Mouse (Mus musculus) Patski (cell line): ENCODE measurements around the gene Card14. TPM values are rescaled to one million over a fixed set of nuclear protein-coding genes. Genes with fewer than 3 reads are reported as not detected.

Source experiments
- ATAC-seq: fragments of 100-300 bp; one replicate; pipeline ENCODE4 v1.8.0; 2021
- CTCF ChIA-PET: fragments of 350-600 bp; sonication (Branson Sonifier 250); formaldehyde crosslinking; loops from one replicate; lab custom pipeline; 2022; ENCODE audit warnings: inconsistent platforms; lab: Charles Lee
- POLR2A ChIA-PET: fragments of 350-600 bp; sonication (Branson Sonifier 250); formaldehyde crosslinking; loops from one replicate; lab custom pipeline; 2022; ENCODE audit warnings: antibody characterized with exemption, inconsistent platforms; lab: Charles Lee
- DNase-seq: peaks from one replicate; pipeline ENCODE4 v3.0.0-alpha.2; 2011; ENCODE audit warnings: low read depth, low spot score
- H3K27me3 ChIP-seq: fragments of 371-371 bp; one replicate; pipeline ENCODE4 v1.5.1; 2021
- CTCF ChIP-seq: fragments of 100-300 bp; IDR thresholded peaks from one replicate; pipeline ENCODE4 v1.5.1; 2021
- in situ Hi-C: fragments of 300-500 bp; cut with MboI; formaldehyde crosslinking; loops from 3 replicates; pipeline ENCODE4 v1.11.1; 2018; ENCODE audit warnings: low pct_unique_long_range_greater_than_20kb, mixed read lengths
- polyA plus RNA-seq: library from polyadenylated mRNA; unstranded; gene quantifications from one replicate; pipeline ENCODE4 v1.2.3, GENCODE M21; 2021

Card14 gene
- polyA plus RNA-seq, 1 experiment from 2014 or later: 0.26 TPM

- no peak for ATAC-seq
- no peak for DNase-seq
- H3K27me3 ChIP-seq: peaks cover 14% of the 10 kb centered on the region
- POLR2A ChIA-PET: no interaction called here
- CTCF ChIA-PET: interaction anchor here (0.6 kb wide), 1 partner anchor 63 kb away, joined by 3 read pairs; no protein-coding TSS in a partner anchor
- no peak for TF ChIP-seq CTCF
- in situ Hi-C loops: no loop called here
Observed at GRCm38 (mm10) chr11:119325068-119325467, 17.5 kb downstream of the Card14 start.

DNA sequence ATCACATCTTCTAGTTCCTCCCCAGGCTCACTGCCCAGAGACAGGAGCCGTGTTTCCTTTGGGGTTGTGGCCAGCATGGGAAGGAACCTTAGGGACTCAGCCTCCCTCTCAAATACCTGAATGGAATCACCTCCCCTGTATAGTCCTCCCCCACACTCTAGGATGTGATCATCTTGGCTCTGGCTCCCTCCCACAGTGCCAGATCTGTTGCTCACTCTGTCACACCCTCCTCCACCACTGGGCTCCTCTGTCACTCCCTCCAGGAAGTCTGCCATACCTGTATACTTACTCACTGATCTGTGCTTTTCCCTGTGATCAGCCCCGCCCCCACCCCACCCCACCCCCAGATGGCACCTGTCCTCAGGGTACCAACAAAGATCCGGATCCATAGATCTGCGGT, 23.0 kb downstream of the Card14 start:
- no peaks in the 10 kb centered on the region for H3K27me3 ChIP-seq
- POLR2A ChIA-PET: no interaction called here
- no peak for TF ChIP-seq CTCF
- CTCF ChIA-PET: no interaction called here
- in situ Hi-C loops: no loop called here
- DNase-seq (no peak), ATAC-seq (no peak)

DNA sequence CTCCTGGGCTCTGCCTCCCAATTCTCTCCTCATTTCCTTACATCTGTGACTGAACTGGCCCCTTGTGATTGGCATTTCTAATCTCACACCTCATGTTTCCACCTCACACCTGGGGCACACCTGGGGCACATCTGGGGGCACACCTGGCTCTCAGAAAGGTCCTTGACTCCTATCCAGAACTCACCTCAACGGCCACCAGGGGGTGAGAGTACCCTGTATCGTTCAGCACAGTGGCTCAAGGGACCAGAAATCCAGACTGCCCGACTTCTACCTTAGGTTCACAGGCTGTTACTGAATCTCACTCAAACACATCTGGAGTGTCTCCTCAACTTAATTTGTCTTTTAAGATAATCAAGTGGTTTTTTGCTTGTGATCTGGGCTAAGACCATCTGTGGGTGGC, 24.4 kb downstream of the Card14 start:
- no peaks in the 10 kb centered on the region for H3K27me3 ChIP-seq
- in situ Hi-C loops: no loop called here
- ATAC-seq (no peak), DNase-seq (no peak)
- no peak for TF ChIP-seq CTCF
- CTCF ChIA-PET: no interaction called here
- POLR2A ChIA-PET: no interaction called here

DNA sequence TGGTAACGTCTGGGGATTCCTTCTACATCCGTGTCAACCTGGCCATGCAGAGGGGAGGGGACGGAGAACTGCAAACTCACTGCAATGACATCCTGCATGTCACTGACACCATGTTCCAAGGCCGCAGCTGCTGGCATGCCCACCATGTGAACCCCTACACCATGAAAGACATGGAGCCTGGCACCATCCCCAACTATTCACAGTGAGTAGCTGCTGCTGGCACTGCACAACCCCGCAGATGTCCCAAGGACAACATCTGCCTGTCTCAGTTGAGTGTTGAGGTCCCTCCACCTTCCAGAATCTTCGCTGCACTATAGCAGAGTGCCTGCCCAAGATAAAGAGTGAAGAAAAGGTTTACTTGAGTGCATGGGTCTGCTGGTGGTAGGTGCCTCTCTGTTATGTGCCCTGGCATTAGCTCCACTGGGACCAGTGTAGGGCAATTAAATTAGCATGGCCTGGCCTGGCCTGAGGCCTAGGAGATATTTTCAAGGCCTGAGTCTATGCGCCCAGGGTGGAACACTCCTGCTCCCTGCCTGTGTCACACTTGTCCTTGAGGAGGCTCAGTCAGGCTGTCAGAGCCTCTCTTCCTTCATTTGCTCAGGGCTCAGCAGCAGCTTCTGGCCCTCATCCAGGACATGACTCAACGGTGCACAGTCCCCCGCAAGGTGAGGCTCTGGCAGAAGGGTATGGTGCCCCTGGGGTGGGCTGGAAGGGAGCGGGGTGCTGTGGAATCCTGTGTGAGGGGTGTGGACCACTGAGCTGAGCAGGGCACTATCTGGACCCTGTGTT, 30.9 kb downstream of the Card14 start:
- no peak for ATAC-seq
- no peaks in the 10 kb centered on the region for H3K27me3 ChIP-seq
- ChIA-PET CTCF (interaction anchor here (0.7 kb wide), 1 partner anchor 52 kb away, joined by 3 read pairs; no protein-coding TSS in a partner anchor), POLR2A (no interaction called here)
- in situ Hi-C loops: no loop called here
- TF ChIP-seq CTCF: no peak
- no peak for DNase-seq

GRCm38 (mm10) chr11:119339179-119339578, 31.6 kb downstream of the Card14 start:
- no peaks in the 10 kb centered on the region for H3K27me3 ChIP-seq
- in situ Hi-C loops: no loop called here
- ChIA-PET CTCF (no interaction called here), POLR2A (no interaction called here)
- no peak for TF ChIP-seq CTCF
- DNase-seq: no peak
- no peak for ATAC-seq

- ATAC-seq: no peak
- ChIA-PET POLR2A (interaction anchor here (0.7 to 0.9 kb wide), 2 partner anchors 15 to 32 kb away, joined by 3 read pairs; no protein-coding TSS in a partner anchor), CTCF (interaction anchor here (1.6 kb wide), 1 partner anchor 23 kb away, joined by 7 read pairs; no protein-coding TSS in a partner anchor)
- no peak for DNase-seq
- TF ChIP-seq CTCF: no peak
- no peaks in the 10 kb centered on the region for H3K27me3 ChIP-seq
- in situ Hi-C loops: no loop called here
Observed at GRCm38 (mm10) chr11:119339637-119340036, 32.1 kb downstream of the Card14 start.

GRCm38 (mm10) chr11:119344178-119344577, 36.6 kb downstream of the Card14 start:
- DNase-seq (no peak), ATAC-seq (no peak)
- no peaks in the 10 kb centered on the region for H3K27me3 ChIP-seq
- POLR2A ChIA-PET: interaction anchor here (1.4 kb wide), 1 partner anchor 11 kb away, joined by 5 read pairs; the partner anchor contains the start of genes Sgsh and Slc26a11
- CTCF ChIA-PET: no interaction called here
- in situ Hi-C loops: no loop called here
- no peak for TF ChIP-seq CTCF

DNA sequence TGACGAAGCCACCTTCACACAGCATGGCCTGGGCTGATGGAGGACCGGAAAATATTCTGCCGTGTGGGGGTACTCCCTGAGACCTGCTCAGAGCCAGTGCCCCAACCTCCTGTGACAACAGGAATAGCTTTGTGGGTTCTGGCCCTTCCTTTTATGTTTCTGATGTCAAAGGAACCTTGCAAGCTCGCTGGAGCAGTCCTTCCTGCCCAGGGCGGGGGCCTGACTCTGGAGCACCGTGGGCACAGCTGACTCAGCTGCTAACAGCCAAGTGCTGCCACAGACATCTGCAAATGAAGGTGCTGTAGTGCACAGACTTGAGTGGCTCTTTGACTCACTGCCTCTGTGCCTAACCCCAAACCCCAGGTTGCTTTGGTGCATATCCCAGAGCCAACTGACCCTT, 37.3 kb downstream of the Card14 start:
- ATAC-seq (no peak), DNase-seq (no peak)
- TF ChIP-seq CTCF: no peak
- H3K27me3 ChIP-seq: no peaks in the 10 kb centered on the region
- CTCF ChIA-PET: no interaction called here
- in situ Hi-C loops: no loop called here
- POLR2A ChIA-PET: interaction anchor here (1.4 kb wide), 1 partner anchor 11 kb away, joined by 5 read pairs; the partner anchor contains the start of genes Sgsh and Slc26a11

DNA sequence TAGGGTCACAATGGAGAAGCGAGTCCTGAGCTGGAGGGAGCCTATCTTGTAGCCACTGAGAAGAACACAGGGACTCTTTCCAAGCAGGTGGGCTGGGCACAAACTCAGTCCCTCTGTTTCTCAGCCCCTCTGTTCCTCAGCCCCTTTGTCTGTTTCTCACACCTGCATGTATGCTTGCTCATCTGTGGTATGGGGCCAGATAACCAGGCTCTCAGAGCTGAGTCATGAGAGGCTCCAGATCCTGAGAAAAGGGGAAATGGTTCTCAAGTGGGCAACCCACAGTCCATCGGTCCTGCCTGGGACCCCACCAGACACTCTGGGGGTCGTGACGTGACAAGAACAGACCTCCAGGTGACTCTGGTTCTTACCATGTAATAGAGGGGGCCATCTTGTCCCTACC, 39.6 kb downstream of the Card14 start:
- no peak for DNase-seq
- TF ChIP-seq CTCF: no peak
- ATAC-seq: no peak
- ChIA-PET CTCF (no interaction called here), POLR2A (interaction anchor here (1.4 kb wide), 1 partner anchor 13 kb away, joined by 3 read pairs; no protein-coding TSS in a partner anchor)
- in situ Hi-C loops: no loop called here
- H3K27me3 ChIP-seq: no peaks in the 10 kb centered on the region

- ATAC-seq (no peak), DNase-seq (no peak)
- in situ Hi-C loops: no loop called here
- no peak for TF ChIP-seq CTCF
- H3K27me3 ChIP-seq: no peaks in the 10 kb centered on the region
- CTCF ChIA-PET: no interaction called here
- POLR2A ChIA-PET: no interaction called here
Observed at GRCm38 (mm10) chr11:119352113-119352512, 44.5 kb downstream of the Card14 start.

DNA sequence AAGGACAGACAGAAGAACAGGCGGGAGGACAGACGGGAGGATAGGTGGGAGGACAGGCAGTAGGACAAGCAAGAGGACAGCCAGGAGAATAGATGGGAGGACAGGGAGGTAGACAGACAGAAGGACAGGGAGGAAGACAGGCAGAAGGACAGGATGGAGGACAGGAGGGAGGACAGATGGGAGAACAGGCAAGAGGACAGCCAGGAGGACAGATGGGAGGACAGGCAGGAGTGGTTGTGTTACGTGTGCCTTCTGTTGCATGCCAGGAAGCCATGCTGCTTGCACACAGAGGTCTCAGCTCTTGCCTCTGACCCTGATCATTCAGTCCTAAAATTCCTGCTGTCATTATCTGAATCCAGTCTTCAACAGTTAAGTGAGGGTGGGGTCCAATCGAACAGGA, 46.4 kb downstream of the Card14 start:
- ChIA-PET POLR2A (interaction anchor here (0.9 kb wide), 1 partner anchor 14 kb away, joined by 3 read pairs; no protein-coding TSS in a partner anchor), CTCF (no interaction called here)
- DNase-seq (no peak), ATAC-seq (no peak)
- H3K27me3 ChIP-seq: no peaks in the 10 kb centered on the region
- no peak for TF ChIP-seq CTCF
- in situ Hi-C loops: no loop called here
